Mouse (Mus musculus): ENCODE data around the gene Ica1.
A peak's percentile ranks its signal among the peaks of the same experiment; 100 is the strongest.

The Ica1 gene

GRCm38 (mm10) chr6:8778296-8778649 is at the start of gene Ica1:
TSS of gene Ica1 (minus strand) at chr6:8778488.
- no peak for DNase-seq

DNA sequence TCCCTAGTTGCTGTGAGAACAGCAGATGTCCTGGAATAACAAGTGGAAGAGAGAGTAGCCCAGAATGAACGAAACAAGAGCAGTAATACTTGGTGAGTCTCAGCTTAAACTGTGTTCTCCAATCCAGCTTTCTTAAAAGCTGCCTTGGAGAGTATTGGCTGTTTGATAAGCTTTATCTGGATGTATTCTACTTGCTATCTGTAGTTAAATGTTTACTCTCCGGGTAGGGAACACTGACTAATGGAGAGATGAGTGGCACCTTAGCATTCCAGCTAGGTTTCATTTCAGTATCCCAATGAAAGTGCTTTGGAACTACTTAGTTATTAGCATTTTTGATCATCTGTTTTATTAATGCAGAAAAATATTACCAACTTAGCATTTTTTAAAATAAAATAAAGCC is 41.6 kb upstream of the Ica1 start:
- no peak for DNase-seq

DNA sequence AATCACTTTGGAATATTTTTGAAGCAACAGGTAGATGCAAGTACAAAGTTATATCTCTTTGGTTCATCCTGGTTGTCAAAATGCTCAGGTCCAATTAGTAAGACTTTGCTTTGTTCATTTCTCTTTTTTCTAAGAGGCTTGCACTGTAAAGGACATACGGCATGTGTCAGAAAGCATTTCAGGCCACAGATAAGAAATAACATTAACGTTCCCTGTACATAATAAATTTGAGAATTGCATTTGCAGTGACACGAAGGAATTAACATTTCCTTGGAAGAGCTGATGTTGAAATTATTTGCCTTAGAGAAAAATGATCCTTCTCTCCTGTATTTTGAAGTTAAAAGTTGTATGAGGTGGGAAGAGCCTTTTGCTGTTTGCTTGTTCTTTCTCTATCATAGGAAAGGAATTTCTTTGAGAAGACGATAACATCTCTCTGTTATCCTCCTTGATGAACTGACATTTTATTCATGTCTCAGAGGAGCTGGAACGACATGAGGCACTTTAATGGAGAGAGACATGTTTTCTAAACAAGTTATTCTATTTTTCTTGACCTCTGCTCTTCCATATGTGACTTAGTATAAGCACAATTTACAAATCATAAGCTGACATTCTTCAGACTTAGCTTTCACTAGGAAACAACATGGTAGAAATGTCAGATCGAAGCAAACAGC is 36.2 kb upstream of the Ica1 start:
- no peak for DNase-seq

DNA sequence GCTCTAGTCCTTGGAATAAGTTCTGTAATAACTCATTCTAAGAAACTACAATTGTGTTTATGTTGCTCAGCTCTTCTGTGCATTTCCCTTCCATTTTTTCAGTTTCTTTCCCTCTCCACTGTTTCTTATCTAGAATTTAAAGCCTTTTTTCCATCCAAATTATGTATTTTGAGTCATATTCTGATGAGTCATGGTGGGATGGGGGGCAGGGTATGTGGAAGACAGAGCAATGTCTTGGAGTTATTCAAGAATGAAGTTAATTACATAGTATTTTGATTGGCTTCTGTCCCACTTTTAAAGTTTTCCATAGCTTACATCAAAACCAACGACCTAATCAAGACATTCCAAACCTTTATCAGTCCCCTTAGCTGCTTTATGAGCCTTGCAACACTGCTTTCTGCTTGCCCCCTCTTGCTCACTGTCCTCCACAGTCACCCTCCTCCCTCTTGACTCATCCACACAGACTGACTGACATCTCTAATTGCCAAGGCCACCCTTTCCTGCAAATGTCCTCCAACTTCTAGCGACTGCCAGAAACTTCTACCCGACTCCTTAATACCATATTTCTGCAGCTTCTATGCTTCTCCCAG is 24.4 kb upstream of the Ica1 start:
- no peak for DNase-seq

GRCm38 (mm10) chr6:8792385-8792784 is 14.1 kb upstream of the Ica1 start:
- no peak for DNase-seq

DNA sequence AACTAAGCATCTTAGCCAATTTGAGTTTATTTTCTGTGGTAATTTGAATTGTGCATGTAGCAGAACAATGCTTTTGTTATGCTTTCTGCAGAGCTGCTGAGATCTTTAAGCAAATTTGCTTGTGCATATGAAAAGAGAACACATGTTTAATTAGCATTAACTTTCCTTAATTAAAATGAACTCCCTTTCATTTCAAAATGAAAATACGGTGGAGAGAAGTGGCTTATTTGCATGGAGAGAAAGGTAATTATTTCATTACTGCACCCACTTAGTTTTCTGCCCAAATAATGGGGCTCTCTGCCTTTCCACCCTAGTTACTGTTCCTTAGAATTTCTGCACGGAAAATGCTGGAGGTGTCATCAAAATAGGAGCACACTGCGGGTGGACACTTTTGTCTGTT is 13.5 kb upstream of the Ica1 start:
- no peak for DNase-seq

- DNase-seq: no peak
These were observed 2.3 kb upstream of the Ica1 start for GRCm38 (mm10) chr6:8780618-8781017.

- DNase-seq: peak; percentile 79 to 80
These were observed 635 bp downstream of the Ica1 start for GRCm38 (mm10) chr6:8777411-8778295.

DNA sequence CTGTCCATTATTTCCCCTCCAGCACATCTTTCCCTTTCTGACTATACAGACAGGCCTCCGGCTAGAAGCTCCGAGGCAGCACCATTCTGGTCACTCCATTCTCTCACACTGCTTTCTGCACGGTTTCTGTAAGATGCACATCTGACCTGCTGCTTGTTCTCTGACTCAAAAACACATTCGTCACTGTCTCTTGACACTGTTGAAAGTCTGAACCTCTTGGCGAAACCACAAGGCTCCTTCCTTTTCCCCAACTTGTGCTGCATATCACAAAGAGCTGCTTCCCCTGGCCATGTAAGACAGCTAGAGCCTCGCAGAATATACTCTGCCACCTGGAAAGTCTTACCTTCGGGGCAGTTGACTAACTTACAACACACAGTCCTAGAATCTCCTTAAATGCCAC is 6.7 kb downstream of the Ica1 start:
- no peak for DNase-seq

- DNase-seq: no peak
These were observed 7.9 kb downstream of the Ica1 start for GRCm38 (mm10) chr6:8770341-8770740.

- DNase-seq: no peak
These were observed 8.5 kb downstream of the Ica1 start for GRCm38 (mm10) chr6:8769803-8770202.

- no peak for DNase-seq
These were observed 11.6 kb downstream of the Ica1 start for GRCm38 (mm10) chr6:8766652-8767051.

GRCm38 (mm10) chr6:8765801-8766200 is 12.5 kb downstream of the Ica1 start:
- DNase-seq: no peak

GRCm38 (mm10) chr6:8765064-8765463 is 13.2 kb downstream of the Ica1 start:
- DNase-seq: no peak

DNA sequence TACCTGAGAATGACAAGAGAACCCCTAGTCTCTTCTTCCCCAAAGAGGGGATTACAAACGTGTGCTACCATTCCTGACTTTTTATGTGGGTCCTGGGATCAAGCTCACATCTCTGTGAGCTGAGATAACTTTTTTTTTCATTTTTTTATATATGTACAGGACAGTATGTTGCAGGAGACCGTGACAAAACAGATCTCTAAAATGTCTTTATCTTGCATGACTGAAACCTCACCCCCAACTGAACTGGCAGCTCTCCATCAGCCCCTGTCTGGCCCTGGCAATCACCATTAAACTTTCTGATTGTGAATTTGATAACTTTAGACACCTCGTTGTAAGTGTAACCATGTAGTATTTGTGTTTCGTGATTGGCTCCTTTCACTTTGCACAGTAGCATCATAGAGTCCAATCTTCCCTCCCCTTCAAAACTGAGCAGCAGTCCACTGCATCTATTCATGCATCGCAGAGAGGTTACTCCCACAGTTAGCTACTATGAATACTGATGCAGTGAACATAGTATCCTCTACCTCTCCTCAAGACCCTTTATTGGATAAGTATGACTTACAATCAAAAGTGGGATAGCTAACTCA is 17.5 kb downstream of the Ica1 start:
- DNase-seq: no peak

- DNase-seq: no peak
These were observed 18.4 kb downstream of the Ica1 start for GRCm38 (mm10) chr6:8759901-8760300.

GRCm38 (mm10) chr6:8755760-8756276 is 22.5 kb downstream of the Ica1 start:
- DNase-seq: no peak

DNA sequence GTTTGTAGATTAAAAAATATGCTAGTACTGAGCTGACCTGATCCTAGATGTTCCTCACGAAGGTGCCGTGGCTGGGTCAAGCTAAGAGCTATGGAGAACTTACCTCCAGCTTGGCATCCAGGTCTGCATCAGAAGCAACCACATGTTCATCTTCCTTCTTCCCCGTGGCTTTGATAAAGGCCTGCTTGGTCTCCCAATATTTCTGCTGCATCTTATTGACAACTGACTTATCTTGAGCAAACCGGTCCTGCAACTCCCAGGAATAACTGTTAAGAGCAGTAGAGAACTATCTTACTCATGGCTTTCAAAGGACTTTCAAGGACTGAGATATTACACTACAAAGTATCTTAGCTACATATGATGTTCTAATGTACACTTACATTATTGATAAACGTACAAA is 23.8 kb downstream of the Ica1 start:
- no peak for DNase-seq

GRCm38 (mm10) chr6:8753723-8754036 is 24.6 kb downstream of the Ica1 start:
- DNase-seq: no peak

DNA sequence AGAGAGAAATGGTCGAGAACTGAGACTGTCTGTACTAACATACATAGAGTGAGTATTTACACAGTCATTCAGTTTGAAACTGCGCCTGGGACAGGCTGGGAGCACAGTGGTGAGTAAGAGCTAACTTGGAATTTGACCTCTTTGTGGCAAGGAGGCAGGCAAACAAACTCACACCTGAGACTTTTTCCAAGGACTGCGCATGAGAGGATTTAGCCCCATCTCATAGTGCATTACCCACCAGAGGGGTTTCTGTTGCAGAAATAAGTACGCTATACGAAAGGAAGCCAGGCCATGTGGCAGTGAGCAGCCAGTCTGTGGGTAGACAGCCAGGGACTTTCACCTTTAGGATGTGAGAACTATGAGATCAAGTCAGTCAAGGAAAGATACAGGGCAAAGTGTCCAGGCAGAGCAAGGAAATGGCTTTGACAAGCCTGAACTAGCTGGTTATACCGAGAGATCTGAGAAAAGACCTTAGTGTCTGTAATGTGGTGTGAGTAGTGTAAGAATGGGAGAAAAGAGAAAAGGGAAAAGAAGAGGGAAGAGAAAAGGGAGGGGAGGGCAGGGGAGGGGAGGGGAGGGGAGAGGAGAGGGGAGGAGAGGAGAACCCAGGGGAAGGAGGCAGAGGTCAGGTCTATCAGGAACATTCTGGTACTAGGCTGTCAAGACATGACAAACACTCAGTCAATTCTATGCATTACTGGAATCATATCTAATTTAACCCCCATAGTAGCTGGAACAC is 25.1 kb downstream of the Ica1 start:
- DNase-seq: no peak

DNA sequence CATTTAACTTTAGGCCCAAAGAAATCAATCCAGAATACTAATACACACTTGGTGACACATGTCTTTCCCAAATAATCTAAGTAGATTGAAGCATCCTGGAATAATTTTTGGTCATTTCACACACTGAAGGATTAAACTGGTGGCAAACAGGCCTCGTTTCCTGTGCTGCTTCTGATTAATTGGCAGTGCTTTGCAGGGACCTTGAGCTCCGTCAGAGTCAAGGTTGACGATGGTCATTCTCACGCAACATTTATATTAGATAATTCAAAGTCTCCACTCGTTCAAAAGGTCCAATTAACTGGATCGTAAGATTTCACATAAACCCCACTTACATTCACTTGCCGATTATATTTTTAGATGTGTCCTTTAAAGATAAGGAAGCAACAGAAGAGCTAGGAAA is 33.4 kb downstream of the Ica1 start:
- DNase-seq: no peak

DNA sequence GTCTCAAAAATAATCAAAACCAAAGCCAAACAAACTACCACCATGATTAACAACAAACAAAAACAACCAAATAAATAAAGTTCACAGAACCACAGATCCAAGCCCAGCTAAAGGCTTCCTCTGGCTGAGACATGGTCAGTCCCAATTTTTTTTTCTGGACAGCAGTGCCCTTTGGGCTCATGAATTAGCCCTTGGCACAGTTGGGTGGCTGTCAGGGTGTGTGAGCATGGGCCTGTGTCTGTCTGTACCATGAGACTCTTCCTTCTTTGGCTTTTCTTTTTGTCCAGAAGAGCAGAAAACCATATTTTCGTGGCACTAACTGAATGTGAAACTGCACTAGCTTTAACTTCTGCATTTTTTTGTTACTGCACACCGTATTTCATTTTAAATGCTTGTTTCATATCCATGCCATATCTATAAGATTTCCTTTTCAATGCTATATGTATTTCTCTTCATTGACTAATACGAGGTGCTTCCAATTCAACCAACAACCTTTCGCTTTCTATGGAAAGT is 34.0 kb downstream of the Ica1 start:
- DNase-seq: no peak

DNA sequence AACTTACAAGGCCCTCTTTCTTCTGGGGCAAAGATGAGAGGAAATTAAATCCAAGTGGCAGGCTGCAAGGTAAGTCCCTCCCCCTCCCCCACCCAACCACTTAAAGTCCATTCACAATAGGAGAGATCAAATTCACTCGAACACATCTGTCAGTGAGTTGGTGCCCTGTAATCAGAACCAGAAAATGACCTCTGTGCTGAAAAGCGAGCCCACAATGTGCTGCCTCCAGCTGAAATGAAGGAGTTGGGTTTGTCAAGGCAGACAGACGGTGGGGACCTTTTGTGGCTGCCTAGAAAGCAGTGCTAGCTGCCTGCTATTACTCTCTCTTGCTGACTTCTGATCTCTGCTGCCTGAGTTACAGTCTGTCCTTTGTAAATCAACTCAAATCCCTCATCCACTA is 35.8 kb downstream of the Ica1 start:
- DNase-seq: no peak

Data from cerebellum, adult 18-20 months (tissue).